Mouse (Mus musculus) retina, adult 2 months (tissue): ENCODE data around the gene Plxdc2.

Source experiments
- DNase-seq: peaks from one replicate; pipeline ENCODE4 v3.0.0-alpha.2; 2012; ENCODE audit warnings: low read depth, low spot score

The Plxdc2 gene

GRCm38 (mm10) chr2:16356106-16356818 lies at the start of gene Plxdc2:
TSS of gene Plxdc2 (plus strand) at chr2:16356304.
- DNase-seq, result no peak

GRCm38 (mm10) chr2:16310387-16310786 lies 45.7 kb upstream of the Plxdc2 start:
- no peak for DNase-seq

- peak; percentile 13 for DNase-seq
Measured at GRCm38 (mm10) chr2:16312400-16313070, 43.6 kb upstream of the Plxdc2 start.

- DNase-seq, result no peak
Measured at GRCm38 (mm10) chr2:16335194-16335781, 20.8 kb upstream of the Plxdc2 start.

GRCm38 (mm10) chr2:16344564-16344963 lies 11.5 kb upstream of the Plxdc2 start:
- no peak for DNase-seq

- DNase-seq, result no peak
Measured at GRCm38 (mm10) chr2:16351106-16351505, 5.0 kb upstream of the Plxdc2 start.

GRCm38 (mm10) chr2:16355611-16356105 lies 446 bp upstream of the Plxdc2 start:
- no peak for DNase-seq

- DNase-seq, result no peak
Measured at GRCm38 (mm10) chr2:16356921-16357837, 1.1 kb downstream of the Plxdc2 start.

GRCm38 (mm10) chr2:16357946-16358345 lies 1.8 kb downstream of the Plxdc2 start:
- no peak for DNase-seq

GRCm38 (mm10) chr2:16359341-16359928 lies 3.3 kb downstream of the Plxdc2 start:
- no peak for DNase-seq

- no peak for DNase-seq
Measured at GRCm38 (mm10) chr2:16364749-16365148, 8.6 kb downstream of the Plxdc2 start.

GRCm38 (mm10) chr2:16365830-16366401 lies 9.8 kb downstream of the Plxdc2 start:
- no peak for DNase-seq

GRCm38 (mm10) chr2:16370419-16370818 lies 14.3 kb downstream of the Plxdc2 start:
- DNase-seq, result no peak

GRCm38 (mm10) chr2:16374288-16374687 lies 18.2 kb downstream of the Plxdc2 start:
- DNase-seq, result no peak

- no peak for DNase-seq
Measured at GRCm38 (mm10) chr2:16386206-16386605, 30.1 kb downstream of the Plxdc2 start.

GRCm38 (mm10) chr2:16386692-16387091 lies 30.6 kb downstream of the Plxdc2 start:
- no peak for DNase-seq

GRCm38 (mm10) chr2:16387787-16388186 lies 31.7 kb downstream of the Plxdc2 start:
- no peak for DNase-seq

GRCm38 (mm10) chr2:16397501-16397900 lies 41.4 kb downstream of the Plxdc2 start:
- DNase-seq, result no peak

- no peak for DNase-seq
Measured at GRCm38 (mm10) chr2:16398006-16398405, 41.9 kb downstream of the Plxdc2 start.

GRCm38 (mm10) chr2:16398896-16399295 lies 42.8 kb downstream of the Plxdc2 start:
- DNase-seq, result no peak

GRCm38 (mm10) chr2:16406508-16406907 lies 50.4 kb downstream of the Plxdc2 start:
- DNase-seq, result no peak
